Mouse (Mus musculus) layer of hippocampus, postnatal 10 days (tissue): Measurements from ENCODE around the gene Ddx43. TPM values are rescaled to one million over a fixed set of nuclear protein-coding genes. Genes with fewer than 3 reads are reported as not detected.

Source experiments
- DNase-seq, 2 experiments: peaks; one replicate each; pipeline ENCODE4 v3.0.0; 2021; ENCODE audit warnings: low spot score in 2 of 2
- total RNA-seq, 2 experiments: library from RNA; stranded (reverse); gene quantifications; 2 replicates each; pipeline ENCODE4 v1.2.3; 2021

Ddx43 gene
- total RNA-seq, 2 experiments from 2014 or later, result 0.16 TPM; not detected in 1

GRCm38 (mm10) chr9:78372827-78373504 is 22.6 kb upstream of the Ddx43 start:
- DNase-seq, result no peak

- no peak for DNase-seq
These were observed 21.2 kb upstream of the Ddx43 start for GRCm38 (mm10) chr9:78374397-78374796.

DNA sequence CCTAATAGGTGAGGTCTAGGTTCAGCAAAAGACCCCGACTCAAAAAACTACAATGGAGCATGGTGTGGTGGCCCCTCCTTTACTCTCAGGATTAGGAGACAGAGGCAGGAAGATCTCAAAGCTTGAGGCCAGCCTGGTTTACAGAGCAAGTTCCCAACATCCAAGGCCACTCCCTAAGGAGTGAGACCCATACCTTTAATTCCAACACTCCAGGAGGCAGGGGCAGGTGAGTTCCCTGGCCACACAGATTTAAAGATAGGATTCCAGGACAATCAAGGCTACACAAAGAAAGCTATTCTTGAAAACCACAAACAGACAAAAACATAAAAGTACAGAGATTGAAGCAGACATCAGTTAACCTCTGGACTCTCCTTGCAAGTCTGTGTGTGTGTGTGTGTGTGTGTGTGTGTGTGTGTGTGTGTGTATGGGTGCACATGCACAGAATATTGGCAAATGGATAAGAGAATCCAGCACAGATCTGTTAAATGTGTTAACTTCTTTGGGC is 20.6 kb upstream of the Ddx43 start:
- no peak for DNase-seq

DNA sequence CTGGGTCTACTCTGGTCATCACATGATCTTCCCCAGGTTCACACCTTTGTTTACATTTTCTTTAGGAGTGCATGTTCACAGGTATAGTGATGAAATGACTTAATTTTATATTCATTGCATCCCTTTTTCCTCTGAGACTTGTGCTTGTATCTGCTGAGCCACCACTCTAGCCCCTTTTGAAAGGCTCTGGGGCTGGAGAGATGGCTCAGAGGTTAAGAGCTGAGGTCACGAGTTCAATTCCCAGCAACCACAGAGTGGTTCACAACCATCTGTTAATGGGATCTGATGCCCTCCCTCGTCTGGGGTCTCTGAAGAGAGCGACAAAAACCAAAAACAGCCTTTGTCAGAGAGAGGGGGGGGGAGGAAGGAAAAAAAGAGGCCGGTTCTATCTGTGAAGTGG is 20.1 kb upstream of the Ddx43 start:
- DNase-seq, result no peak

GRCm38 (mm10) chr9:78377546-78377945 is 18.0 kb upstream of the Ddx43 start:
- no peak for DNase-seq

- DNase-seq, result peak; percentile 36 to 44
These were observed 17.3 kb upstream of the Ddx43 start, which contains the start of gene Ooep for GRCm38 (mm10) chr9:78378113-78378785. Gene Ooep (minus strand): TSS chr9:78378725.

- no peak for DNase-seq
These were observed 9.7 kb upstream of the Ddx43 start for GRCm38 (mm10) chr9:78385893-78386292.

DNA sequence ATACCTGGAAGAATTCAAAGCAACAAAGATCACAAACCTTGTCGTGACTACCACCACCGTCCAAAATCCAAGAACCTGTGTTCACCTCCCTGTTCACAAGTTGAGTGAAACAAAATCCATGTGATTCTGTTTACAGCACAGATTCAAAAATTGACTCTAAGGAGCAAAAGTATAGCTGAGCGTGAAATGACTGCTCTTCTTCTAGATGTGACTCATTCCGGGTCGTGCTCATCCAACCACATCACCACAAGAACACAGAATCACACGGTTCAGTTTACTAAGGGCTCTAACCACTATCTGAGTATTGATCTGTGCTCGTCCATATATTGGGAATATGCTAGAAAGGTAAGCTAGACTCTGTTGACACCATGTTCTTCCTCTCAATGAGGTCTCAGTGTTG is 8.6 kb upstream of the Ddx43 start:
- DNase-seq, result no peak

- no peak for DNase-seq
These were observed 5.6 kb upstream of the Ddx43 start for GRCm38 (mm10) chr9:78389981-78390380.

DNA sequence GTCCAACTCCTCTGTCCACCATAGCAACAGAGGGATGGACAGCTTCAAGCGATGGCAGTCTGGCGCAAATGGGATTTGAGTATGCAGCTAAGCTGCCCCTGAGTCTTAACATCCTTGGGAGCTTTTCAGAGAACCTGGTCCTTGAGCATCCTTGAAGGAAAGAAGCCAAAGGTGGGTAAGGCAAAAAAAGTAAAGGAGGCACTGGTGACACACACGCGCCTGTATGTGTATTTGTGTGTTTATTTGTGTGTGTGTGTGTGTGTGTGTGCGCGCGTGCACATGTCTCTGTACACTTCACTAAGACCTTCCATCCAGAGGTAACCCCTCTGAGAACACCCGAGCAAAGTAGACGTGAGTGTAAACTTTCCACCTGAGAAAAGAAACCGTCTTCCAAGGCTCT is 1.8 kb upstream of the Ddx43 start:
- no peak for DNase-seq

DNA sequence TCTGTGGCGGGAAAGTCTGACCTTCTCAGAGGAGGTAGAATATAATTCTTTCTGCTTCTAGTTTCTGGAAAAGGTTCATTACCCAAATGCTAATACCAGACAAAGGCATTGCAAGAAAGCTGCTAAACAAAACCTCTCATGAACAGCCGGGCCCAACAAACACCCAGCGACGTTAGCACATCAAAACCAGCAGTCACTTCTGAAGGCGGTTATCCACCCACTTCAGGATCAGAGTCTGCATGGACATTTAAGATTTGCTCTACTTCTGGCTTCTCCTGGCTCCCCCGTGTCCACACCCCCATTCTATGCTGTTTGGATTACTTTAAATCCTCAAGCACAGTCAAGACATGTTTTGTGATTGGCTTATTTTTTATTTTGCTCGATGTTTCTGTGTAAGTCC is 975 bp upstream of the Ddx43 start:
- DNase-seq, result no peak

DNA sequence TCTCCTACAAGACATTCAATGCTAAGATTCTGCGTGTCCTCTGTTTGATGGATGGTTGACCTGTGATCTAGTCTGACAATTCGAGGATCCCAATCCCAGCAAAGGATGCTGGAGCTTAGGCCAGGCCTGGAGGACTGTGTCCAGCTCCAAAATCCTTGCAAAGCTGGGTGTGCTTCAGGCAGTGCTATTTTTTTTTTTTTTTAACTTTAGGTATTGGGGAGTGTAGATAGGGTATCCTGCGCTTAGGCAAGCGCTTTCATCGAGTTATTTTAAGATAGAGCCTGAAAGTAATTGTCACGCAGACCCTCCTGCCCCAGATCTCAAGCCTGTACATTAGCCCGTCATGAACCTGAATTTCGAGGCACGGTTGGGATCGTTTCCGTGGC is 340 bp upstream of the Ddx43 start:
- no peak for DNase-seq

DNA sequence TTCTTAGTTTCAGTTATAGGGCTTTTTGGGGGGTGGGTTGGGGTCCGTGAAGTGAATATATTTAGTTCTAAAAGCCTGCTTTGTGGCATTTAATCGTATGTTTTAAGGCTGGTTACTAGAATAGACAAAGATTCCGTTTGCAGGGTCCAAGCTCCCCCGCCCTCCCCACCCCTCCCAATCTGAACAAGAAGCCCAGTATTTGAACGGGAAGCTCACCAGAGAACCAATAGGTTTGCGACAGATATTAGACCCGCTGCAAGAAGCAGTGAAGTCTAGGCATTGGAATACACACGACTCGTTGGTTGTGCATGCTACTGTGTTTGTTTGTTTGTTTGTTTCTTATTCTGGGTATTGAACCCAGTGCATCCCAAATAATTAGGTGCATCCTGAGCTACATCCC is 940 bp downstream of the Ddx43 start:
- DNase-seq, result no peak

GRCm38 (mm10) chr9:78400570-78400969 is 5.0 kb downstream of the Ddx43 start:
- no peak for DNase-seq

- DNase-seq, result no peak
These were observed 6.0 kb downstream of the Ddx43 start for GRCm38 (mm10) chr9:78401596-78401995.

DNA sequence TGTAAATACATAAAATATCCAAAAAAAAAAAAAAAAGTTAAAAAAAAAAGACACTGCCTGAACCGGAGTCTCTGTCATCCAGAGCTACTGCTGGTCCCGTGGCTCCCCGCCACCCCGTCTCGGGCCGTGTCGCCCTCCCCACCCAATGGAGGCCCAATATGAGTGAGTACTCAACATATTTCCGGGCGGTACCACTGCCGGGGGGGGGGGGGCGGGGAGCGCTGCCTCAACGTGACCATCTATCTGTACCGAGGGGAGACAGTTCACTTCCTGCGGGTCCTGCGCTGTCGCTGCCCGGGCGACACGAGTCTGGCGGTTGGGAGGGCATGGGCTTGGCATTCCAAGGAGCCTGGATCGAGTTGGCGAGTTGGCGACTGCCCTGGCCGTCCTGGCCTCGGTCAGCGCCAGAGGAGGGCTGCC is 31.8 kb downstream of the Ddx43 start:
- DNase-seq, result peak in 1 of 2 experiments; percentile 26

- no peak for DNase-seq
These were observed 32.6 kb downstream of the Ddx43 start for GRCm38 (mm10) chr9:78428185-78428584.

GRCm38 (mm10) chr9:78428870-78429432 is 33.4 kb downstream of the Ddx43 start:
- DNase-seq, result peak in 1 of 2 experiments; percentile 13

GRCm38 (mm10) chr9:78429551-78429950 is 34.0 kb downstream of the Ddx43 start:
- DNase-seq, result no peak

DNA sequence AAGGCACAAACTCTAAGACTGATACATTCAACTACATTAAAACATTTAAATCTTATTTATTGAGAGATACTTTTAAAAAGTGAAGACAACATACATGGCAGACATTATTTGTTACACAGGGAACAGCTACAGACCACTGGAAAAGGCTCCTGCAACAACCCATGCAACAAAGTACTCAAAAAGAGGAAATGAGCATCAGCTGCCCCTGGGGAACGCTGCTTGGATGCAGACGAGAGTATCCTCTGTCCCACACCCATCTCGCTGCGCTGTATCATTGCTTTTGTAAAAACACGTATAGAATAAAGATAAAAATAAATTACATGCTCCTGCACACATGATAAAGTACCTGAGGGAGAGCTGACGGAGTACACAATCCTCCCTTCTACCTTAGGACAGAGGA is 34.9 kb downstream of the Ddx43 start:
- no peak for DNase-seq

DNA sequence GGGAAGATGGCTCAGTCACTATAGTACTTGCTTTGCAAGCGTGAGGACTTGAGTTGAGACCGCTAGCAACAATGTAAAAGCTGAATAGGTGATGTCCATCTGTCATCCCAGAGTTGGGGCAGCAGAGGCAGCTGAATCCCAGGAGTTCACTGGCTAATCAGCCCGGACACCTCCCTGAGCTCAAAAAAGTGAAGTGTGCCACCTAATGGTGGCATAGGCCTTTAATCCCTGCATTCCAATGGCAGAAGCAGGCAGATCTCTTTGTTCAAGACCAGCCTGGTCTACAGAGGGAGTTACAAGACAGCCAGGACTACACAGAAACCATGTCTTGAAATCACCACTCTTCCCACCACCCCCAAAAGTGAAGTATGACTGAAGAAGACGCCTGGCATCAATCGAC is 36.9 kb downstream of the Ddx43 start:
- DNase-seq, result no peak

DNA sequence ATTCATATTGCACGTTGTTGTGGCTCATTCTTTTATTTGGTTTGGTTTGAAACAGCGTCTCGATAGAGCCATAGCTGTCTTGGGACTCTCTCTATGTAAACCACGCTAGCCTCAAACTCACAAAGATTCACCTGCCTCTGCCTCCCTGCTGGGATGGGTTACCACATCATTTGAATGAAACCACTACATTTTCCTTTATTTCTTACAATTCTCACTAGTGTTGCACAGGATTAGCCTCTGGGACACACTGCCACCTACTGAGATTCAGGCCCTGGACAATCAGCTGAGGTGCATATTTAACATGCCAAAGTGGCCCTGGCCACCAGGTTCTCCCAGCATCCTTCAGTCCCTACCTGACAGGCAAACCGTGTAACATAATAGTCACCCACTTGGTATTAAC is 43.8 kb downstream of the Ddx43 start:
- DNase-seq, result no peak

DNA sequence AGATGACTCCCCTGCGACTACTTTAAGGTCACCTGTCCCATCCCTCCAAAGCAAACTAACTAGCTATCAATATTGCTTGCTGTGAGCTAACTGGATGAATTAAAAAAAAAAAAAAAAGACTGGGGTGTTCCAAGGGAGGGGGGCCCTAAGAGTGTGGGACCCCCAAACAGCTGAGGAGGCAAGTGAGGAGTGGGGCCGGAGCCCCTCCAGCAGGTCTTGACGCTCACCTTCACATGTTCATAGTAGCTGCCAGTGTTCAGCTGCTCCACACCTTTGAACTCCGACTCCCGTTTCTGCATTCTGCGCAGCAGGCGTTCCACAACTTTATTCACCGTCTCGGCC is 46.6 kb downstream of the Ddx43 start:
- no peak for DNase-seq
